Mouse (Mus musculus) forebrain, embryonic 11.5 days (tissue): ENCODE measurements around the gene Garem2. TPM values are rescaled to one million over a fixed set of nuclear protein-coding genes. Genes with fewer than 3 reads are reported as not detected.

Experiments
- ATAC-seq: fragments of 200-750 bp; cut with Nextera tagmentation; replicated peaks from 2 replicates; pipeline ENCODE4 v1.8.0; 2017; ENCODE audit warnings: moderate TSS enrichment; ENCODE audit not compliant: low FRiP score
- DNase-seq: peaks from one replicate; pipeline ENCODE4 v3.0.0-alpha.2; 2017; ENCODE audit warnings: low spot score
- H3K27ac ChIP-seq: fragments of 300-500 bp; sonication (generic); 2 replicates; pipeline ENCODE4 v1.5.1; 2014; ENCODE audit warnings: low read depth, low read length
- H3K27me3 ChIP-seq: fragments of 300-500 bp; sonication (generic); 2 replicates; pipeline ENCODE4 v1.6.1; 2014; ENCODE audit warnings: mild to moderate bottlenecking, low read length, mixed read lengths; ENCODE audit not compliant: control insufficient read depth, insufficient read depth
- H3K36me3 ChIP-seq: fragments of 300-500 bp; sonication (generic); 2 replicates; pipeline ENCODE4 v1.6.1; 2014; ENCODE audit warnings: mild to moderate bottlenecking, low read length, moderate library complexity, mixed read lengths; ENCODE audit not compliant: control insufficient read depth, insufficient read depth
- H3K4me1 ChIP-seq: fragments of 300-500 bp; sonication (generic); replicated peaks from 2 replicates; pipeline ENCODE4 v1.6.1; 2014; ENCODE audit warnings: low read length, mixed read lengths; ENCODE audit not compliant: control insufficient read depth, insufficient read depth
- H3K4me2 ChIP-seq: fragments of 300-500 bp; sonication (generic); 2 replicates; pipeline ENCODE4 v1.6.1; 2014; ENCODE audit warnings: low read depth, mild to moderate bottlenecking, low read length, moderate library complexity, mixed read lengths; ENCODE audit not compliant: severe bottlenecking
- H3K4me3 ChIP-seq: fragments of 300-500 bp; sonication (generic); 2 replicates; pipeline ENCODE4 v1.5.1; 2014; ENCODE audit warnings: low read depth, low read length
- H3K9ac ChIP-seq: fragments of 300-500 bp; sonication (generic); 2 replicates; pipeline ENCODE4 v1.6.1; 2014; ENCODE audit warnings: low read length
- H3K9me3 ChIP-seq: fragments of 300-500 bp; sonication (generic); 2 replicates; pipeline ENCODE4 v1.6.1; 2016; ENCODE audit warnings: low read length, mixed read lengths; ENCODE audit not compliant: control insufficient read depth
- WGBS: fragments of 180-500 bp; shearing (Covaris S2); extraction: QIAGEN DNeasy Blood & Tissue Kit; methylation state at CpG from one replicate; pipeline ENCODE4 v1.1.7; 2014; 5-methylcytosine and 5-hydroxymethylcytosine counted together
- polyA plus RNA-seq: library from polyadenylated mRNA; unstranded; fragments of >200 nt; fragmentation: Nextera tagmentation; extraction: Ambion mirVana; gene quantifications from 2 replicates; pipeline ENCODE4 v1.2.1, GENCODE M21; 2014

The Garem2 gene
- polyA plus RNA-seq, 1 experiment from 2014 or later = 17.2 TPM

GRCm38 (mm10) chr5:30152007-30152406 is 47.0 kb downstream of the Garem2 start:
- H3K27me3 ChIP-seq = no peaks in the 10 kb centered on the region
- DNase-seq = no peak
- H3K4me2 ChIP-seq = no peak overlapping the region
- H3K9ac ChIP-seq = no peak overlapping the region
- H3K4me1 ChIP-seq = peaks cover 5% of the 10 kb centered on the region; the same call in 1 of the 2 replicates
- no peak overlapping the region for H3K27ac ChIP-seq
- H3K36me3 ChIP-seq = no peaks in the 10 kb centered on the region
- H3K9me3 ChIP-seq = no peaks in the 10 kb centered on the region
- 45% methylated on average over 4 of the region's 4 CpGs for WGBS
- no peak overlapping the region for H3K4me3 ChIP-seq
- no peak for ATAC-seq

GRCm38 (mm10) chr5:30152413-30152812 is 47.5 kb downstream of the Garem2 start:
- ATAC-seq (no peak), DNase-seq (no peak)
- no peak overlapping the region for H3K4me3 ChIP-seq
- peaks cover 5% of the 10 kb centered on the region; the same call in 1 of the 2 replicates for H3K4me1 ChIP-seq
- H3K27me3 ChIP-seq = no peaks in the 10 kb centered on the region
- 92% methylated on average over 1 of the region's 1 CpGs for WGBS
- no peaks in the 10 kb centered on the region for H3K36me3 ChIP-seq
- H3K9ac ChIP-seq = no peak overlapping the region
- H3K9me3 ChIP-seq = no peaks in the 10 kb centered on the region
- H3K27ac ChIP-seq = no peak overlapping the region
- no peak overlapping the region for H3K4me2 ChIP-seq

- H3K4me2 ChIP-seq = no peak overlapping the region
- H3K36me3 ChIP-seq = no peaks in the 10 kb centered on the region
- ATAC-seq (no peak), DNase-seq (no peak)
- H3K27ac ChIP-seq = no peak overlapping the region
- WGBS = 90% methylated on average over 2 of the region's 2 CpGs
- H3K4me3 ChIP-seq = no peak overlapping the region
- no peaks in the 10 kb centered on the region for H3K27me3 ChIP-seq
- no peaks in the 10 kb centered on the region for H3K9me3 ChIP-seq
- no peak overlapping the region for H3K9ac ChIP-seq
- peaks cover 5% of the 10 kb centered on the region; the same call in 1 of the 2 replicates for H3K4me1 ChIP-seq
Observed at GRCm38 (mm10) chr5:30153222-30153621, 48.3 kb downstream of the Garem2 start.

GRCm38 (mm10) chr5:30154013-30154412 is 49.1 kb downstream of the Garem2 start:
- peaks cover 5% of the 10 kb centered on the region; the same call in 1 of the 2 replicates for H3K4me1 ChIP-seq
- no peak for ATAC-seq
- H3K36me3 ChIP-seq = no peaks in the 10 kb centered on the region
- 22% methylated on average over 4 of the region's 4 CpGs for WGBS
- H3K27ac ChIP-seq = no peak overlapping the region
- H3K4me3 ChIP-seq = peak overlapping the region; percentile 88
- peak overlapping the region; percentile 59 for H3K4me2 ChIP-seq
- DNase-seq = no peak
- H3K27me3 ChIP-seq = no peaks in the 10 kb centered on the region
- no peaks in the 10 kb centered on the region for H3K9me3 ChIP-seq
- peak overlapping the region; percentile 82 for H3K9ac ChIP-seq

- Histone ChIP-seq H3K9ac (peak within 1 kb of the TSS; percentile 82), H3K4me2 (peak within 1 kb of the TSS; percentile 59), H3K4me1 (peaks cover 5% of the 10 kb centered on the region; the same call in 1 of the 2 replicates), H3K27ac (peak within 1 kb of the TSS; percentile 68), H3K36me3 (no peaks in the 10 kb centered on the region), H3K4me3 (peak within 1 kb of the TSS; percentile 88), H3K27me3 (no peaks in the 10 kb centered on the region), H3K9me3 (no peaks in the 10 kb centered on the region)
- whole genome bisulfite sequencing = under 1% methylated on average over 53 of the region's 53 CpGs
- ATAC-seq (peak; percentile 86), DNase-seq (peak; percentile 95)
Observed at GRCm38 (mm10) chr5:30154474-30155394, 49.8 kb downstream of the Garem2 start, which contains the start of the genes Hadha and Hadhb. Hadha (minus strand) TSS chr5:30155162. Hadhb (plus strand) TSS chr5:30155248.

- Histone ChIP-seq H3K9me3 (no peaks in the 10 kb centered on the region), H3K27me3 (no peaks in the 10 kb centered on the region), H3K36me3 (no peaks in the 10 kb centered on the region), H3K9ac (peak overlapping the region; percentile 82), H3K27ac (no peak overlapping the region; the same call in 1 of the 2 replicates), H3K4me2 (peak overlapping the region; percentile 59), H3K4me1 (peaks cover 5% of the 10 kb centered on the region; the same call in 1 of the 2 replicates), H3K4me3 (peak overlapping the region; percentile 88)
- DNase-seq (no peak), ATAC-seq (peak; percentile 71)
- WGBS = under 1% methylated on average over 31 of the region's 31 CpGs
Observed at GRCm38 (mm10) chr5:30155395-30155792, 50.4 kb downstream of the Garem2 start.

- H3K9ac ChIP-seq = peak overlapping the region; percentile 82
- no peaks in the 10 kb centered on the region for H3K9me3 ChIP-seq
- peak overlapping the region; percentile 88 for H3K4me3 ChIP-seq
- H3K4me2 ChIP-seq = peak overlapping the region; percentile 59
- no peak overlapping the region for H3K27ac ChIP-seq
- WGBS = 39% methylated on average over 13 of the region's 13 CpGs
- peaks cover 5% of the 10 kb centered on the region; the same call in 1 of the 2 replicates for H3K4me1 ChIP-seq
- no peak for ATAC-seq
- no peak for DNase-seq
- no peaks in the 10 kb centered on the region for H3K36me3 ChIP-seq
- H3K27me3 ChIP-seq = no peaks in the 10 kb centered on the region
Observed at GRCm38 (mm10) chr5:30155821-30156629, 51.1 kb downstream of the Garem2 start.

- Histone ChIP-seq H3K4me3 (no peak overlapping the region), H3K4me1 (peaks cover 5% of the 10 kb centered on the region; the same call in 1 of the 2 replicates), H3K36me3 (no peaks in the 10 kb centered on the region), H3K27me3 (no peaks in the 10 kb centered on the region), H3K9me3 (no peaks in the 10 kb centered on the region), H3K9ac (no peak overlapping the region), H3K4me2 (no peak overlapping the region), H3K27ac (no peak overlapping the region)
- whole genome bisulfite sequencing = 87% methylated on average over 6 of the region's 6 CpGs
- DNase-seq = no peak
- no peak for ATAC-seq
Observed at GRCm38 (mm10) chr5:30159601-30160000, 54.6 kb downstream of the Garem2 start.
